Mouse (Mus musculus): Measurements from ENCODE around the gene Fgfr2.

- TF ChIP-seq CTCF (IDR thresholded peaks at IDR 0.05) (no peak), EP300 (IDR thresholded peaks at IDR 0.05) (no peak)
Measured at GRCm38 (mm10) chr7:132556575-132556974, 566.6 kb downstream of the Fgfr2 start.
